Mouse (Mus musculus) forebrain, embryonic 14.5 days (tissue): ENCODE results near the gene Tfeb. TPM values are rescaled to one million over a fixed set of nuclear protein-coding genes. Genes with fewer than 3 reads are reported as not detected.

ENCODE experiments used
- ATAC-seq: fragments of 200-750 bp; cut with Nextera tagmentation; 2 replicates; pipeline ENCODE4 v1.8.0; 2017; ENCODE audit warnings: mild to moderate bottlenecking, moderate library complexity
- DNase-seq: peaks from one replicate; pipeline ENCODE4 v3.0.0-alpha.2; 2015; ENCODE audit warnings: low spot score
- H3K27ac ChIP-seq: fragments of 300-500 bp; sonication (generic); 2 replicates; pipeline ENCODE4 v1.5.1; 2014; ENCODE audit warnings: low read depth, mild to moderate bottlenecking, control low read depth, low read length, moderate library complexity
- H3K27me3 ChIP-seq: fragments of 300-500 bp; sonication (generic); replicated peaks from 2 replicates; pipeline ENCODE4 v1.6.1; 2014; ENCODE audit warnings: low read length, control low read depth, mixed read lengths; ENCODE audit not compliant: control insufficient read depth, insufficient read depth
- H3K36me3 ChIP-seq: fragments of 300-500 bp; sonication (generic); 2 replicates; pipeline ENCODE4 v1.6.1; 2014; ENCODE audit warnings: low read length, control low read depth; ENCODE audit not compliant: control insufficient read depth, insufficient read depth
- H3K4me1 ChIP-seq: fragments of 300-500 bp; sonication (generic); 2 replicates; pipeline ENCODE4 v1.6.1; 2014; ENCODE audit warnings: antibody characterized with exemption, low read length, control low read depth; ENCODE audit not compliant: control insufficient read depth, insufficient read depth
- H3K4me2 ChIP-seq: fragments of 300-500 bp; sonication (generic); 2 replicates; pipeline ENCODE4 v1.6.1; 2014; ENCODE audit warnings: mild to moderate bottlenecking, control low read depth, low read length
- H3K4me3 ChIP-seq: fragments of 300-500 bp; sonication (generic); 2 replicates; pipeline ENCODE4 v1.5.1; 2014; ENCODE audit warnings: low read depth, low read length, control low read depth
- H3K9ac ChIP-seq: fragments of 300-500 bp; sonication (generic); 2 replicates; pipeline ENCODE4 v1.6.1; 2014; ENCODE audit warnings: mild to moderate bottlenecking, low read length, control low read depth, moderate library complexity
- H3K9me3 ChIP-seq: fragments of 300-500 bp; sonication (generic); replicated peaks from 2 replicates; pipeline ENCODE4 v1.6.1; 2016; ENCODE audit warnings: low read length, control low read depth, mixed read lengths; ENCODE audit not compliant: control insufficient read depth
- WGBS: fragments of 180-500 bp; shearing (Covaris S2); extraction: QIAGEN DNeasy Blood & Tissue Kit; methylation state at CpG from one replicate; pipeline ENCODE4 v1.1.7; 2014; 5-methylcytosine and 5-hydroxymethylcytosine counted together
- polyA plus RNA-seq: library from polyadenylated mRNA; unstranded; fragments of >200 nt; fragmentation: Nextera tagmentation; extraction: Ambion mirVana; gene quantifications from 2 replicates; pipeline ENCODE4 v1.2.1, GENCODE M21; 2014

Tfeb gene
- polyA plus RNA-seq, 1 experiment from 2014 or later, result 2.4 TPM

GRCm38 (mm10) chr17:47706196-47706595 is 30.6 kb upstream of the Tfeb start:
- no peak overlapping the region for H3K4me3 ChIP-seq
- WGBS, result 60% methylated on average over 1 of the region's 1 CpGs
- H3K4me1 ChIP-seq, result no peaks in the 10 kb centered on the region
- no peaks in the 10 kb centered on the region for H3K9me3 ChIP-seq
- ATAC-seq (no peak), DNase-seq (no peak)
- H3K27me3 ChIP-seq, result no peaks in the 10 kb centered on the region
- H3K9ac ChIP-seq, result no peak overlapping the region
- no peak overlapping the region for H3K27ac ChIP-seq
- H3K4me2 ChIP-seq, result no peak overlapping the region
- peaks cover 17% of the 10 kb centered on the region for H3K36me3 ChIP-seq

GRCm38 (mm10) chr17:47707961-47708360 is 28.9 kb upstream of the Tfeb start:
- WGBS, result 82% methylated on average over 3 of the region's 3 CpGs
- H3K9me3 ChIP-seq, result no peaks in the 10 kb centered on the region
- no peak overlapping the region for H3K9ac ChIP-seq
- ATAC-seq (no peak), DNase-seq (no peak)
- H3K36me3 ChIP-seq, result peaks cover 5% of the 10 kb centered on the region
- H3K27me3 ChIP-seq, result no peaks in the 10 kb centered on the region
- H3K27ac ChIP-seq, result no peak overlapping the region
- H3K4me3 ChIP-seq, result no peak overlapping the region
- H3K4me2 ChIP-seq, result no peak overlapping the region
- H3K4me1 ChIP-seq, result no peaks in the 10 kb centered on the region

GRCm38 (mm10) chr17:47708972-47709371 is 27.9 kb upstream of the Tfeb start:
- WGBS, result 72% methylated on average over 4 of the region's 4 CpGs

GRCm38 (mm10) chr17:47710036-47710435 is 26.8 kb upstream of the Tfeb start:
- no peaks in the 10 kb centered on the region for H3K9me3 ChIP-seq
- H3K9ac ChIP-seq, result no peak overlapping the region
- no peak overlapping the region for H3K4me2 ChIP-seq
- no peak overlapping the region for H3K27ac ChIP-seq
- H3K4me1 ChIP-seq, result no peaks in the 10 kb centered on the region
- WGBS, result 75% methylated on average over 3 of the region's 3 CpGs
- ATAC-seq (no peak), DNase-seq (no peak)
- no peaks in the 10 kb centered on the region for H3K27me3 ChIP-seq
- H3K4me3 ChIP-seq, result no peak overlapping the region
- no peaks in the 10 kb centered on the region for H3K36me3 ChIP-seq

More at GRCm38 (mm10) chr17:47708972-47709371, 27.9 kb upstream of the Tfeb start:
- no peak overlapping the region for H3K9ac ChIP-seq
- DNase-seq, result no peak
- no peaks in the 10 kb centered on the region for H3K9me3 ChIP-seq
- no peaks in the 10 kb centered on the region for H3K4me1 ChIP-seq
- ATAC-seq, result no peak
- no peaks in the 10 kb centered on the region for H3K36me3 ChIP-seq
- no peak overlapping the region for H3K27ac ChIP-seq
- no peaks in the 10 kb centered on the region for H3K27me3 ChIP-seq
- no peak overlapping the region for H3K4me3 ChIP-seq
- H3K4me2 ChIP-seq, result no peak overlapping the region

GRCm38 (mm10) chr17:47711883-47712282 is 24.9 kb upstream of the Tfeb start:
- no peaks in the 10 kb centered on the region for H3K4me1 ChIP-seq
- DNase-seq (no peak), ATAC-seq (no peak)
- no peak overlapping the region for H3K4me2 ChIP-seq
- H3K9ac ChIP-seq, result no peak overlapping the region
- H3K4me3 ChIP-seq, result no peak overlapping the region
- no peaks in the 10 kb centered on the region for H3K27me3 ChIP-seq
- H3K9me3 ChIP-seq, result no peaks in the 10 kb centered on the region
- H3K36me3 ChIP-seq, result no peaks in the 10 kb centered on the region
- H3K27ac ChIP-seq, result no peak overlapping the region
- 71% methylated on average over 6 of the region's 6 CpGs for whole genome bisulfite sequencing

GRCm38 (mm10) chr17:47712889-47713571 is 23.8 kb upstream of the Tfeb start:
- DNase-seq, result no peak
- no peak overlapping the region for H3K9ac ChIP-seq

GRCm38 (mm10) chr17:47715037-47715436 is 21.8 kb upstream of the Tfeb start:
- Histone ChIP-seq H3K9me3 (no peaks in the 10 kb centered on the region), H3K36me3 (no peaks in the 10 kb centered on the region), H3K4me1 (no peaks in the 10 kb centered on the region), H3K27ac (no peak overlapping the region), H3K4me3 (no peak overlapping the region), H3K27me3 (no peaks in the 10 kb centered on the region), H3K9ac (no peak overlapping the region), H3K4me2 (no peak overlapping the region)
- ATAC-seq (no peak), DNase-seq (no peak)
- 67% methylated on average over 3 of the region's 3 CpGs for WGBS

More at GRCm38 (mm10) chr17:47712889-47713571, 23.8 kb upstream of the Tfeb start:
- H3K4me3 ChIP-seq, result no peak overlapping the region
- H3K4me2 ChIP-seq, result no peak overlapping the region
- WGBS, result 64% methylated on average over 22 of the region's 22 CpGs
- ATAC-seq, result no peak
- H3K4me1 ChIP-seq, result no peaks in the 10 kb centered on the region
- no peaks in the 10 kb centered on the region for H3K36me3 ChIP-seq
- H3K9me3 ChIP-seq, result no peaks in the 10 kb centered on the region
- no peak overlapping the region for H3K27ac ChIP-seq
- no peaks in the 10 kb centered on the region for H3K27me3 ChIP-seq

GRCm38 (mm10) chr17:47721183-47721582 is 15.6 kb upstream of the Tfeb start:
- Histone ChIP-seq H3K9me3 (no peaks in the 10 kb centered on the region), H3K36me3 (no peaks in the 10 kb centered on the region), H3K27me3 (no peaks in the 10 kb centered on the region), H3K9ac (no peak overlapping the region), H3K27ac (no peak overlapping the region), H3K4me1 (no peaks in the 10 kb centered on the region), H3K4me3 (no peak overlapping the region), H3K4me2 (no peak overlapping the region)
- no peak for DNase-seq
- 90% methylated on average over 4 of the region's 4 CpGs for WGBS
- ATAC-seq, result no peak

GRCm38 (mm10) chr17:47726566-47726965 is 10.3 kb upstream of the Tfeb start, which contains the start of gene Pgc:
Pgc (plus strand) TSS chr17:47726842.
- H3K4me1 ChIP-seq, result no peaks in the 10 kb centered on the region
- H3K9me3 ChIP-seq, result no peaks in the 10 kb centered on the region
- WGBS, result 85% methylated on average over 11 of the region's 11 CpGs
- no peaks in the 10 kb centered on the region for H3K27me3 ChIP-seq
- no peaks in the 10 kb centered on the region for H3K36me3 ChIP-seq
- no peak within 1 kb of the TSS for H3K4me2 ChIP-seq
- ATAC-seq (no peak), DNase-seq (no peak)
- H3K4me3 ChIP-seq, result no peak within 1 kb of the TSS
- no peak within 1 kb of the TSS for H3K9ac ChIP-seq
- no peak within 1 kb of the TSS for H3K27ac ChIP-seq
